Mouse (Mus musculus): ENCODE results near the gene Raet1e.
"Not testable (repeated sequence)": the region's sequence is repeated elsewhere in the genome, so short reads cannot be mapped to it uniquely, and the experiment has no call there.

DNA sequence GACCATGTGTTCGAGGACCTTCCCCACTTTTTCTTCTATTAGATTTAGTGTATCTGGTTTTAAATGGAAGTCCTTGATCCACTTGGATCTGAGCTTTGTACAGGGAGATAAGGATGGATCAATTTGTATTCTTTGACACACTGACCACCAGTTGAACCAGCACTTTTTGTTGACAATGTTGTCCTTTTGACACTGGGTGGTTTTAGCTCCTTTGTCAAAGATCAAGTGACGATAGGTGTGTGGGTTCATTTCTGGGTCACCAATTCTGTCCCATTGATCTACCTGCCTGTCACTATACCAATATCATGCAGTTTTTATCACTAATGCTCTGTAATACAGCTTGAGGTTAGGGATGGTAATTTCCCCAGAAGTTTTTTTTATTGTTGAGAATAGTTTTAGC, 206.5 kb downstream of the Raet1e start:
- TF ChIP-seq CTCF, EP300 (IDR thresholded peaks at IDR 0.05; ENCODE audit: low read depth): not testable (repeated sequence)
